Mouse (Mus musculus): Measurements from ENCODE around the gene Gjb4.
A peak's percentile ranks its signal among the peaks of the same experiment; 100 is the strongest.

Gene Gjb4

GRCm38 (mm10) chr4:127349560-127350300 lies 4.2 kb downstream of the Gjb4 start:
- peak; percentile 63 for DNase-seq (ENCODE audit: low spot score)

GRCm38 (mm10) chr4:127345000-127345399 lies 8.9 kb downstream of the Gjb4 start:
- DNase-seq (ENCODE audit: low spot score) = no peak

GRCm38 (mm10) chr4:127341372-127341771 lies 12.5 kb downstream of the Gjb4 start:
- DNase-seq (ENCODE audit: low spot score) = peak; percentile 53

- no peak for DNase-seq (ENCODE audit: low spot score)
Observed at GRCm38 (mm10) chr4:127337668-127338067, 16.2 kb downstream of the Gjb4 start.

GRCm38 (mm10) chr4:127334870-127335504 lies 18.9 kb downstream of the Gjb4 start:
- no peak for DNase-seq (ENCODE audit: low spot score)

DNA sequence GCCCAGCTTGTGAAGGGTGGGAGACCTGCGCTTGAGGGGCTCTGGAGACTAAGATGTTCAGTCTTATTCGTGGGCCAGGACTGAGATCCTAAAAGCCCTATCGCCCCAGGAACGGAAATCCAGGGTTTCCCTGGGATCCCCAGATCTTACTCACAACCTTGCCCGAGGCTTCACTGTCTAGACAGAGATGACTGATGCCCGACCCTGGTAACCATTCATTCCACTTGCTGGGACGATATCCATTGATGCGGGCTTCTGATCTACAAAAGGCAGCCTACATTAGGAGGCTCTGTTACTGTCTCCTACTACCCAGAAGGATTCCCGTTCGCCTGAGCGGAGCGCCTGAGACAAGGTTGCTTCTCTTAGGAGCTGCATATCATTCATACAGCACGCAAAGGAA lies 22.7 kb downstream of the Gjb4 start:
- DNase-seq (ENCODE audit: low spot score) = no peak

DNA sequence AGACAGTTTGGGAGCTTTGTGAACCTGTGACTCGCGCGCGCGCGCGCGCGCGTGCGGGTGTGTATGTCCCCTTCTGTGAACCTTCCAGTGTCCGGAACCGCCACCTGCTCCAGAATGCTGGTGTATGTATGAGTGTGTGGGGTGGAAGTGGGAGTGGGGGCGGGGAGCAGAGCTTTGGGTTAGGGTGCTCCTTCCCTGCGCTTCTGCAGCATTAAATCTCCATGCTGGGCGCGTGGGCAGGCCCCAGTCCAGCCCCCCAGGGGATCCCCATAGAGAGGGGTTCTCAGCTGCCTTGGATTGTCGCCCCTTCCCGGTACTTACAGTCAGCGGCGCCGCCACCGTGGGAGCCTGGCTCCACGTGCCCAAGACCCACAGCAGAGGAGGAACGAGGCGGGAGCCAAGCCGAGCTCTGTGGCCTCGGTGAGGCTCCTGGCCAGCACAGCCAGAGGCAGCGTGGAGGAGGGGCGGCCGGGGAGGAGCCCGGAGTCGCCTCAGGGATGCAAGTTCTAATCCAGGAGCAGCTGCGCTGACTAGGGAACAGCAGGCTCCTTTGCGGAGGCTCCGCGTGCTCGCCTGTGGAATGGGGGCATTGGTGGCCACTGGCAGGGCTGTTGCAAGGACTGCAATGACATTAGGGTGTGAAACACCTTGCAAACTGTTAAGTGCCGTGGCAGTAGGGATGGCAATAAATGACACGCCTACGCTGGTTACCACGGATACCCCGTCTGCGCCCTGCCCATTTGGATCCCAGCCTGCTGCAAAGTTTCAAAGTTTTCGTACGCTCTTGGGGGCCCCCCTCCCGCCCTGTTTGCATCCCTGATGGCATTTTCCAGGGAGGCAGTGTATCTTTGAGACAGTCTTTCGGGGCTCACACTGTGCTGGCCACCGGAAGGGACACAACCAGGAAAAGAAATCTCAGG lies 23.4 kb downstream of the Gjb4 start, which contains the start of gene Gjb3:
Gjb3 (minus strand) TSS at position 664 of the 920 bp plus-strand sequence.
- DNase-seq (ENCODE audit: low spot score) = peak; percentile 56

- peak; percentile 73 for DNase-seq (ENCODE audit: low spot score)
Observed at GRCm38 (mm10) chr4:127329751-127330150, 24.1 kb downstream of the Gjb4 start.

DNA sequence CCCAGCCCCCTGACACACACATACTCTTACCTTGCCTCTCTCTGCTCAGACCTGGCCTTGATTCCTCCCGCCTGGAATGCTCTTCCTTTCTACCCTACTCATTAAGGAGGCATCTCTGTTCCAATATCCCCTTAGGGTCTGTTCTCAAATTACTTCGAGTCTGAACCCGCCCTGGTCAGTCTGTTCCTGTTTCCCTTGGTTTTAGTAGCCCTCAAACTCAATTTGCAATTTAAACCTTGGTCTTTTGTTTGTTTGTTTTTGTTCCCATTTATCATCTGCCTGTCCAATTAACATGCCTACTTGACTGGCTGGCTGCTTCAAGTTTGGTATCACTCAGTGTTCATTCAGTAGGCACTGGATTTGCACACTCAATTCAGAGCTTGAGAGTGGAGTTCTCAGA lies 24.8 kb downstream of the Gjb4 start:
- DNase-seq (ENCODE audit: low spot score) = no peak

GRCm38 (mm10) chr4:127328378-127328777 lies 25.5 kb downstream of the Gjb4 start:
- DNase-seq (ENCODE audit: low spot score) = no peak

GRCm38 (mm10) chr4:127327749-127328148 lies 26.1 kb downstream of the Gjb4 start:
- DNase-seq (ENCODE audit: low spot score) = no peak

- peak; percentile 37 for DNase-seq (ENCODE audit: low spot score)
Observed at GRCm38 (mm10) chr4:127327258-127327657, 26.6 kb downstream of the Gjb4 start.

DNA sequence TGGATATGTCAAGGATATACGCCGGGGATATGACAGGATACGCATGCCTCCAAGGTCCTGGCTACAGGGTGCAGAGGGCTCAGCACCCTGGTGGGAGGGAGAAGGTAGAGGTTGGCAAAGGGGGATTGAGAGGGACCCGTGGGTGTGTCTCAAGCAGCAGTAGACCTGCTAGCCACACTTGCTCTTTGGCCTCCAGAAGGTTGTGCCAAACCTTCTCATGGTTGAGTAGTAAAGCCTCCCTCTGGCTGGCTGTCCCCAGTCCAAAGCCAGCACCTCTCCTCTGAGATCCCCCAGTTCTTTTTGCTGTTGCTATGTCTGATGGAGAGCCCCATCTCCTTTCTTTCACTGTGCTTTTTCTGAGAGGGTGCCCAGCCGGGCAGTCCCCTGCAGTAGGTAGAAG lies 28.6 kb downstream of the Gjb4 start:
- DNase-seq (ENCODE audit: low spot score) = no peak

- DNase-seq (ENCODE audit: low spot score) = peak; percentile 87
Observed at GRCm38 (mm10) chr4:127324759-127325158, 29.1 kb downstream of the Gjb4 start.

- DNase-seq (ENCODE audit: low spot score) = no peak
Observed at GRCm38 (mm10) chr4:127324296-127324695, 29.6 kb downstream of the Gjb4 start.

- DNase-seq (ENCODE audit: low spot score) = no peak
Observed at GRCm38 (mm10) chr4:127323651-127324050, 30.2 kb downstream of the Gjb4 start.

GRCm38 (mm10) chr4:127319613-127320012 lies 34.3 kb downstream of the Gjb4 start:
- peak; percentile 73 for DNase-seq (ENCODE audit: low spot score)

GRCm38 (mm10) chr4:127317143-127317542 lies 36.7 kb downstream of the Gjb4 start:
- no peak for DNase-seq (ENCODE audit: low spot score)

DNA sequence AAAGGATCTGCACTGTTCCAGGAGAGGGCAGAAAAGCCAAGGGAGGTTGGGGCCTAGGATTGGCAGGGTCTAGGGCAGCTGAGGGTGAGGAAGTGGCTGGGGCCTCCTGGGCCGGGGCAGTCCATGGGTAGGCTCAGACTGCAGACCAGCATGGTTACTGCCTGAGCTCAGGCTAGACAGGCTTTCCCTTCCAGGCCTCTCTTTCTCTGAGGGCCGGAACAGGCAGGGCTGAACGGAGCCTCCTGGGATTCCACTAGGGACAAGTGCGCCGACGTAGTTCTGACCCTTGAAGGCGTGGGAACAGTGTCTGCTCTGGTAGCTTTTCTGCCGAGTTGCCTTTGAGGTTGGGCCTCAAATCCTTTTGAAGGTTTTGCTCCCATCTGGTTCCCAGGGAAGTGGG lies 38.1 kb downstream of the Gjb4 start:
- DNase-seq (ENCODE audit: low spot score) = no peak

DNA sequence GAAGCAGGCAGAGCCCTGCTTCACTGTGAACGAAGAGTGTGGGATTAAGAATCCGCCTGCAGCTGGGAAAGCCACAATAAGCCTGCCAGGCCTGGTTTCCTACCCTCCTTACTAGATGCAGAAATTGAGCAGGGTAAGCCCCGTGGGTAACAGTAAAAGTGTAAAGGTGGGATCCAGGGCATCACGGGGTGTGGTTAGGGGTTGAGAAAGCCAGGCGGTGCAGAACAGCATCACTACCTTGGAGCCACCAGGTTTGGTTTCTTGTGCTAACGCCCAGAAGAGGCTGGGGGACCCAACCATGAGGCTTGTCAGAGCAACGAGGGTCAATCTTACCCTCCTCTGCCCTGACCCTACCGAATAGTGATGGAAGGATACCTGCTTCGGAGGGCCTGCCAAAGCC lies 39.3 kb downstream of the Gjb4 start:
- DNase-seq (ENCODE audit: low spot score) = no peak

DNA sequence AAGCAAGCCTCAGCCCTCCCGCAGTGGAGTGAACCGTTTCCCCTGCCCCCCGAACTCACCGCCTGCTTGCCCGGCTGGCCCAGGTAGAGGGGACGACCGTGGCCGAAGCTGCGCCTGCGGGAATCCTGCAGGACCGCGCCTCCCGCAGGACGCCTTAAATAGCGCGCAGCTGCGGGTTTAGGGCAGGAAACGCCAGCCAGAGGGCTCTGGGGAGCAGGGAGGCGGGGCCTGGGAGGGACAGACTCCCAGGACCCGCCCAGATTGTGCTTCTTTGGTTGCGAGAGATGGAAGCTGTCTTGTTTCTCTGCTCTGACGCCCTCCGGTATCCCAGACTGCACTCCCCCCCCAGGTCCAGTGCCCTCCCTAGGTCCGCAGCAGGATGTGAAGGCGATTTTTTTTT lies 40.0 kb downstream of the Gjb4 start, which contains the start of gene Gja4:
Gja4 (minus strand) TSS at position 179 of the 400 bp plus-strand sequence.
- DNase-seq (ENCODE audit: low spot score) = peak; percentile 75

DNA sequence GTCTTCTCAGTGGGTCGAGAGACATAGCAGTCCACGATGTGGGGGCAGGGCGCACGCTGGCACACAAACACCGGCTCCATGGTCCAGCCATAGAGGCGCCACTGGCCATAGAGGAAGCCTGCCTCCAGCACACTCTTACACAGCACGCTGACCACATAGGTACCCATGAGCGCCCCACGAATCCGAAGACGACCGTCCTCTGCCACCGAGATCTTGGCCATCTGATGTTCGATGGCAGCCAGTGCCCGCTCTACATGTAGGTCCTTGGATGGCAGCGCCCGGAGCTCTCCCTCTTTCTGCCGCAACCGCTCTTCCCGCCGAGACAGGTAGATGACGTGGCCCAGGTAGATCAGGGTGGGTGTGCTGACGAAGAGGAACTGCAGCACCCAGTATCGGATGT lies 41.5 kb downstream of the Gjb4 start:
- DNase-seq (ENCODE audit: low spot score) = no peak

All from urinary bladder, postnatal 14 days (tissue).